Mouse (Mus musculus) spleen, postnatal 4 days (tissue): ENCODE data around the gene Rgs1.

ENCODE experiments used
- DNase-seq, 2 experiments: peaks; one replicate each; pipeline ENCODE4 v3.0.0; 2022; ENCODE audit warnings: low spot score in 2 of 2

The Rgs1 gene

DNA sequence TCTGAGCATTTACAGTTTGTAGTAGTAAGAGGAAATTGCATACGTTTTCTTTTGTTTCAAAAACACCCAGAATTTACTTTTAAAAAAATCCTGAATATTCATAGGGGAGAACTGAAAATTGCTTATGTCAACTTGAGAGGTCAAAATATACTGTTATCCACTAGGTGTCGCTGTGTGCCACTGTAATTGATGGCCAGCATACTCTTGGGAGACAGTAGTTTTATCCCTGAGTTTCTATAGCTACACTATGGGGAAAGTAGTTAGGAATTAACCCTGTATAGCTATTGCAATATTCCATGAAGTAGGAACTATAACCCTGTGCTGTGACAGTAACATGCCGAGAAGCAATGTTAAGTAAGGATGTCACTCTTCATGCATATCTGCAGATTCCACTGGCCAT lies 51.4 kb downstream of the Rgs1 start:
- peak in 1 of 2 experiments; percentile 19 for DNase-seq
